Mouse (Mus musculus): ENCODE measurements at regions not wholly inside any gene's neighbourhood (a gene's known extent, or its start where the extent isn't known, plus 50 kb on each side); places are given as distances from the start of the nearest gene placed in this dataset.
A peak's percentile ranks its signal among the peaks of the same experiment; 100 is the strongest.

DNA sequence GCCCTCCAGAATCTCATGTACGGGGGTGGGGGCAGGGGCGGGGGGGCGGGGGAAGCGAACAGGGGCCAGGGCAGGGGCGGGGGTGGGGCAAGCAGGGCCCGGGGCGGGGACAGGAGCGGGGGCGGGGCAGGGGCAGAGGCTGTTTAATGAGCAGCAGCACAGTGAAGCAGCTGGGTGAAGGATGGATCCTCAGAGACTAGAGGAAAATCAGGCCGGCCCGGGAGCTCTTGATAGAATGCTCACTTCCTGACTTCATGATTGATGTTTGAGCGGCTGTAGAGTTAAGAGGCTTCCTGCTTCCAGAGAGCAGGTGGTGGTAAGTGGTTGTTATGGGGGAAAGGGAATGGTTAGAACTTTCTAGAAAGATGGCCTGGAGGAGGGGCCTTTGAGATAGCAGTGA, 347.5 kb upstream of the Kcnab2 start:
- H3K4me3 ChIP-seq: no peak overlapping the region
- no peak overlapping the region for H3K27ac ChIP-seq
- 16% methylated on average over 12 of the region's 12 CpGs for whole genome bisulfite sequencing
- 0 out of 2 replicates have a peak, but pooled peaks cover 3% of the 10 kb centered on the region for H3K27me3 ChIP-seq (ENCODE audit: low read depth, poor library complexity, severe bottlenecking)
- peaks cover 5% of the 10 kb centered on the region; the same call in 1 of the 2 replicates for H3K9me3 ChIP-seq (replicated peaks)
- no peaks in the 10 kb centered on the region for H3K36me3 ChIP-seq
- DNase-seq (ENCODE audit: low spot score): no peak
- peaks cover 6% of the 10 kb centered on the region for H3K4me1 ChIP-seq

GRCm38 (mm10) chr4:152816139-152816757, 338.6 kb upstream of the Kcnab2 start:
- no peak for DNase-seq (ENCODE audit: low spot score)
- Histone ChIP-seq H3K4me3 (no peak overlapping the region), H3K36me3 (no peaks in the 10 kb centered on the region), H3K9me3 (replicated peaks) (no peaks in the 10 kb centered on the region), H3K4me1 (peaks cover 12% of the 10 kb centered on the region), H3K27ac (no peak overlapping the region), H3K27me3 (ENCODE audit: low read depth, poor library complexity, severe bottlenecking) (0 out of 2 replicates have a peak, but pooled peaks cover 3% of the 10 kb centered on the region)
- WGBS: 48% methylated on average over 17 of the region's 17 CpGs

GRCm38 (mm10) chr4:152806611-152807010, 328.9 kb upstream of the Kcnab2 start:
- WGBS: 89% methylated on average over 7 of the region's 7 CpGs

GRCm38 (mm10) chr4:152799392-152799791, 321.7 kb upstream of the Kcnab2 start:
- Histone ChIP-seq H3K36me3 (no peaks in the 10 kb centered on the region), H3K27me3 (ENCODE audit: low read depth, poor library complexity, severe bottlenecking) (no peaks in the 10 kb centered on the region), H3K4me3 (no peak overlapping the region), H3K9me3 (replicated peaks) (no peaks in the 10 kb centered on the region; the same call in 1 of the 2 replicates), H3K27ac (no peak overlapping the region), H3K4me1 (no peaks in the 10 kb centered on the region)
- DNase-seq (ENCODE audit: low spot score): peak; percentile 92
- 14% methylated on average over 10 of the region's 10 CpGs for WGBS

More at GRCm38 (mm10) chr4:152806611-152807010, 328.9 kb upstream of the Kcnab2 start:
- no peak overlapping the region for H3K4me3 ChIP-seq
- no peaks in the 10 kb centered on the region for H3K27me3 ChIP-seq (ENCODE audit: low read depth, poor library complexity, severe bottlenecking)
- no peak overlapping the region for H3K27ac ChIP-seq
- no peaks in the 10 kb centered on the region for H3K9me3 ChIP-seq (replicated peaks)
- H3K36me3 ChIP-seq: no peaks in the 10 kb centered on the region
- DNase-seq (ENCODE audit: low spot score): no peak
- no peaks in the 10 kb centered on the region for H3K4me1 ChIP-seq

DNA sequence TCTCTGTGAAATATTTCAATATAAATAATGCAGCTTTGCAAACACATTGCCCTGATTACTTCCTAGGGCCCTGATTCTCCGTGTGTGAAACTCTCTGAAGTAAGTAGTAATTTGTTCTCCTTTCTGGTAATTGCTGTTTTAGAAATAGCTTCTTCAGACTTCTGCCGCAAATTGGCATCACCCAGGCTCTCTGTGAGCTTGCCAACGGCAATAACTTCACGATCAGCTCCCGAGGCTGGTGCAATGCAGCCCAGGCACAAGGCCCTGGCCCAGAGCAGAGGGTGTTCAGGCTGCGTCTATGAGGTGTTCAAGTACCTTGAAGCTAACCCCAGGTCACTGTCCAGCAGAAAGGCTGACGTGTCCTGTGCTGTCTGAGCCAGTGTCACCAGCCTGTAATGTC, 310.8 kb upstream of the Kcnab2 start:
- no peaks in the 10 kb centered on the region for H3K4me1 ChIP-seq
- H3K9me3 ChIP-seq (replicated peaks): no peaks in the 10 kb centered on the region
- H3K27me3 ChIP-seq (ENCODE audit: low read depth, poor library complexity, severe bottlenecking): no peaks in the 10 kb centered on the region
- H3K36me3 ChIP-seq: no peaks in the 10 kb centered on the region
- WGBS: 89% methylated on average over 7 of the region's 7 CpGs
- H3K4me3 ChIP-seq: no peak overlapping the region
- H3K27ac ChIP-seq: no peak overlapping the region
- no peak for DNase-seq (ENCODE audit: low spot score)

DNA sequence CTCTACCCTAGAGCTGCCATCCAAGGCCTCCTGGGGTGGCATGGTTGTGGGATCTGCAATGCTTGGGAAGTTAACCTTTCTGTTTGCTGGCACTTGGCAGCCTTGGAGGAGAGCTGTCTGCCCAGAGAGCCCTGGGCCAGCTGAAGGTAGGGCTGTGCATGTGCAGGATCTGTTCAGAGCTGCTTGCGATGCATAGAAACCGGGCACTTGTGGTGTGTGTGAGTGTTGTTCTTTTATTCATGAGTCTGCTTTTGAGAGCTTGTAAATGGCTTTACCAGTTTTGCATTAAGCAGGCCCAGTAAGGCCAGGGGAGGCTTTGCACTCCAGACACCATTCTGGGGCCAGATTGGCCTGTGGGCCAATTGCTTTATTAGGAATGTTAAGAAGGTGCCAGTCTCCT, 307.3 kb upstream of the Kcnab2 start:
- no peaks in the 10 kb centered on the region for H3K9me3 ChIP-seq (replicated peaks)
- no peak overlapping the region for H3K27ac ChIP-seq
- H3K4me1 ChIP-seq: no peaks in the 10 kb centered on the region
- DNase-seq (ENCODE audit: low spot score): no peak
- H3K36me3 ChIP-seq: no peaks in the 10 kb centered on the region
- H3K4me3 ChIP-seq: no peak overlapping the region
- WGBS: 88% methylated on average over 2 of the region's 2 CpGs
- no peaks in the 10 kb centered on the region for H3K27me3 ChIP-seq (ENCODE audit: low read depth, poor library complexity, severe bottlenecking)

GRCm38 (mm10) chr4:152779526-152779925, 301.9 kb upstream of the Kcnab2 start:
- WGBS: 89% methylated on average over 17 of the region's 17 CpGs
- H3K4me3 ChIP-seq: no peak overlapping the region
- no peaks in the 10 kb centered on the region for H3K9me3 ChIP-seq (replicated peaks)
- DNase-seq (ENCODE audit: low spot score): no peak
- H3K36me3 ChIP-seq: no peaks in the 10 kb centered on the region
- H3K4me1 ChIP-seq: no peaks in the 10 kb centered on the region
- H3K27me3 ChIP-seq (ENCODE audit: low read depth, poor library complexity, severe bottlenecking): no peaks in the 10 kb centered on the region
- H3K27ac ChIP-seq: no peak overlapping the region

- Histone ChIP-seq H3K36me3 (no peaks in the 10 kb centered on the region), H3K9me3 (replicated peaks) (no peaks in the 10 kb centered on the region), H3K27me3 (ENCODE audit: low read depth, poor library complexity, severe bottlenecking) (no peaks in the 10 kb centered on the region), H3K4me1 (peaks cover 5% of the 10 kb centered on the region; the same call in 1 of the 2 replicates), H3K27ac (no peak overlapping the region), H3K4me3 (no peak overlapping the region)
- 86% methylated on average over 6 of the region's 6 CpGs for WGBS
- DNase-seq (ENCODE audit: low spot score): no peak
Observed at GRCm38 (mm10) chr4:152775801-152776200, 298.1 kb upstream of the Kcnab2 start.

GRCm38 (mm10) chr4:152771386-152771785, 293.7 kb upstream of the Kcnab2 start:
- WGBS: 85% methylated on average over 7 of the region's 7 CpGs

GRCm38 (mm10) chr4:152767372-152767771, 289.7 kb upstream of the Kcnab2 start:
- Histone ChIP-seq H3K27me3 (ENCODE audit: low read depth, poor library complexity, severe bottlenecking) (no peaks in the 10 kb centered on the region), H3K4me1 (peaks cover 19% of the 10 kb centered on the region), H3K4me3 (no peak overlapping the region), H3K27ac (no peak overlapping the region), H3K36me3 (no peaks in the 10 kb centered on the region), H3K9me3 (replicated peaks) (no peaks in the 10 kb centered on the region)
- 80% methylated on average over 5 of the region's 5 CpGs for WGBS
- no peak for DNase-seq (ENCODE audit: low spot score)

More at GRCm38 (mm10) chr4:152771386-152771785, 293.7 kb upstream of the Kcnab2 start:
- DNase-seq (ENCODE audit: low spot score): no peak
- H3K36me3 ChIP-seq: no peaks in the 10 kb centered on the region
- H3K27ac ChIP-seq: no peak overlapping the region
- H3K4me1 ChIP-seq: peaks cover 9% of the 10 kb centered on the region; the same call in 1 of the 2 replicates
- H3K9me3 ChIP-seq (replicated peaks): no peaks in the 10 kb centered on the region
- no peak overlapping the region for H3K4me3 ChIP-seq
- no peaks in the 10 kb centered on the region for H3K27me3 ChIP-seq (ENCODE audit: low read depth, poor library complexity, severe bottlenecking)

DNA sequence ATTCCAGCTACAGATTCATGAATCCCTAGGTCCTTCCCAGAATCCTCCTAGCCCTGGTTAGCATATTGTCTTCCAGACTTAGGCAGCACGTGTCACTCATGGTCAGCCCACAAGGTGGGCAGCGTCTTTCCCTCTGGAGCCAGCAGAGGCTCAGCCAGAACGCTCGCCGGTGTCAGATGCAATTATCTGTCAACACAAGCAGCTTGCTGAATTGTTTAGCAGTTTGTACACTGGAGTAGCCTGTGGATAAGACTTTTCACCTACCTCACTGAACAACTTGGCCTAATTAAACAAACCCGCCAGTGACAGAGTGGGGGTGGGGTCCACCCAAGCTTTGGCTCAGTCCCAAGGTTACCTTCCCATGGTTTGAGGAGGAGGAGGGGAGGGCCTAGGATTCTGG, 285.4 kb upstream of the Kcnab2 start:
- Histone ChIP-seq H3K27ac (no peak overlapping the region), H3K4me1 (peaks cover 13% of the 10 kb centered on the region), H3K9me3 (replicated peaks) (no peaks in the 10 kb centered on the region), H3K27me3 (ENCODE audit: low read depth, poor library complexity, severe bottlenecking) (no peaks in the 10 kb centered on the region), H3K4me3 (no peak overlapping the region), H3K36me3 (no peaks in the 10 kb centered on the region)
- no peak for DNase-seq (ENCODE audit: low spot score)
- 60% methylated on average over 6 of the region's 6 CpGs for WGBS

GRCm38 (mm10) chr4:152762576-152762975, 284.9 kb upstream of the Kcnab2 start:
- H3K36me3 ChIP-seq: no peaks in the 10 kb centered on the region
- H3K4me1 ChIP-seq: peaks cover 13% of the 10 kb centered on the region
- no peak overlapping the region for H3K4me3 ChIP-seq
- 75% methylated on average over 4 of the region's 4 CpGs for WGBS
- no peaks in the 10 kb centered on the region for H3K9me3 ChIP-seq (replicated peaks)
- H3K27me3 ChIP-seq (ENCODE audit: low read depth, poor library complexity, severe bottlenecking): no peaks in the 10 kb centered on the region
- no peak for DNase-seq (ENCODE audit: low spot score)
- H3K27ac ChIP-seq: no peak overlapping the region

DNA sequence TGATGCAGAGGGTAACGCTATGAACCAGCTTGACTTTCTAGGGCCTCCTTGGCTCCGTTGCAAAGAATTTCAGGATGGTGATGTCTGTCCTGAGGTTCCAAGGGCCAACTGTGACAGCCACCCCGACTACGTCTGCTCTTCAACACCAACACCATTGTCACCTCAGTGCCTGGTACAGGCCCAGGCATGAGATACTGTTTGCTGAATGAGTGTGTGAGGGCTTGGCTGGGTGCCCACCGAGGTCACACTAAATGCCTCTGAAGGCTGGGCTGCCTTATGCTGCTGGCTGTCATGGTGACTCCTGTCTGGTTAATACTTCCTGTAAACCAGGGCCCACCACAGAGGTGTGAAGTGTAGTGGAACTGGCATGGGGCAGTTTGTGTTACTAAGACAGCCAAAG, 279.5 kb upstream of the Kcnab2 start:
- Histone ChIP-seq H3K4me3 (no peak overlapping the region), H3K9me3 (replicated peaks) (no peaks in the 10 kb centered on the region), H3K4me1 (peaks cover 2% of the 10 kb centered on the region; the same call in 1 of the 2 replicates), H3K36me3 (no peaks in the 10 kb centered on the region), H3K27me3 (ENCODE audit: low read depth, poor library complexity, severe bottlenecking) (no peaks in the 10 kb centered on the region), H3K27ac (no peak overlapping the region)
- WGBS: 95% methylated on average over 5 of the region's 5 CpGs
- DNase-seq (ENCODE audit: low spot score): no peak

DNA sequence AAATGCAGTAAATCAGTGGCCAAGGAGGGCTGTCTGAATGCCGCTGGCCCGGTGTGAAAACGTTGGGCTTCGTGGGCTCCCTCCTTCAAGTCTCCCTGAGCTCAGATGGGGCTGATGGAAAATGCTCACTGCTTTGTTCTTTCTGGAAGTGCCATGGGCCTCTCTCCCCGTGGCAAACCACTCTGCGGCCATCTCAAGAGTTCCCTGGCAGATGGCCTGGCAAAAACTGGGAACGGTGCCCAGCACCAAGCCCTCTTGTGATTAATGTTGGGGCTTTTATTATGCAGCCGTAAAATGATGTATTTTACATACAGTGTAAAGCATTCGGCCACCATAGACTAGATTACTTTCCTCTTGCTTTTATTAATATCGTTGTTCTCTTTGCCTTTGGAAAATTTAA, 278.9 kb upstream of the Kcnab2 start:
- Histone ChIP-seq H3K36me3 (no peaks in the 10 kb centered on the region), H3K27ac (no peak overlapping the region), H3K4me1 (0 out of 2 replicates have a peak, but pooled peaks cover under 1% of the 10 kb centered on the region), H3K27me3 (ENCODE audit: low read depth, poor library complexity, severe bottlenecking) (no peaks in the 10 kb centered on the region), H3K9me3 (replicated peaks) (no peaks in the 10 kb centered on the region), H3K4me3 (no peak overlapping the region)
- DNase-seq (ENCODE audit: low spot score): no peak
- WGBS: 83% methylated on average over 10 of the region's 10 CpGs

All from limb, embryonic 10.5 days (tissue).